Mouse (Mus musculus): ENCODE measurements around the gene Klrk1. TPM values are rescaled to one million over a fixed set of nuclear protein-coding genes. Genes with fewer than 3 reads are reported as not detected.

The Klrk1 gene
- polyA plus RNA-seq, 1 experiment = not detected

- no peaks in the 10 kb centered on the region for H3K4me1 ChIP-seq (ENCODE audit: control insufficient read depth, insufficient read depth, low read length)
- no peak overlapping the region for H3K4me3 ChIP-seq (ENCODE audit: insufficient read depth, low read depth, low read length)
- TF ChIP-seq POLR2A (IDR thresholded peaks at IDR 0.05; ENCODE audit: insufficient read depth, low read depth, low read length) (no peak), CTCF (IDR thresholded peaks at IDR 0.05; ENCODE audit: insufficient read depth, low read depth, low read length) (no peak)
- 59% methylated on average over 4 of the region's 4 CpGs for WGBS
- H3K27ac ChIP-seq (ENCODE audit: insufficient read depth, low read depth, low read length) = no peak overlapping the region
Measured at GRCm38 (mm10) chr6:129581274-129581673, 42.4 kb downstream of the Klrk1 start.

DNA sequence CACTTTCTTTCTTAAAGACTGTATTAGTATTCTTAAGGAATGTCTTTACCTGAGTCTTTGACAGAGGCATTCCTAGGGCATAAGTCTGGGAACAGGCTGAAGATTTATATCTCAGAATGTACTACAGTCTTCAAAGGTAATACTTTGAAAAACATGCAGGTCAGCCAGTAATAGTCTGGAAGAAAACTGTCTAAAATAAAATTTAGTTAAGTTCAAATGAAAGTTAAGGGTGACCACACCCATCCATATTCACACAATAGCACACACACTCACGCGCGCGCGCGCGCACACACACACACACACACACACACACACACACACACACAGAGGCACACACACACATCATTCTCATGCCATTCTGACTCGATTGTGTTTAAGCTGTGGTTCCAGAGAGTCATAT, 46.1 kb downstream of the Klrk1 start, which contains the start of gene Klre1:
TSS of gene Klre1 (plus strand) at position 301 of the 400 bp plus-strand sequence.
- Histone ChIP-seq H3K27ac (ENCODE audit: insufficient read depth, low read depth, low read length) (no peak within 1 kb of the TSS), H3K4me1 (ENCODE audit: control insufficient read depth, insufficient read depth, low read length) (no peaks in the 10 kb centered on the region), H3K4me3 (ENCODE audit: insufficient read depth, low read depth, low read length) (no peak within 1 kb of the TSS)
- 93% methylated on average over 8 of the region's 8 CpGs for WGBS
- TF ChIP-seq POLR2A (IDR thresholded peaks at IDR 0.05; ENCODE audit: insufficient read depth, low read depth, low read length) = no peak
- no peak for TF ChIP-seq CTCF (IDR thresholded peaks at IDR 0.05; ENCODE audit: insufficient read depth, low read depth, low read length)

DNA sequence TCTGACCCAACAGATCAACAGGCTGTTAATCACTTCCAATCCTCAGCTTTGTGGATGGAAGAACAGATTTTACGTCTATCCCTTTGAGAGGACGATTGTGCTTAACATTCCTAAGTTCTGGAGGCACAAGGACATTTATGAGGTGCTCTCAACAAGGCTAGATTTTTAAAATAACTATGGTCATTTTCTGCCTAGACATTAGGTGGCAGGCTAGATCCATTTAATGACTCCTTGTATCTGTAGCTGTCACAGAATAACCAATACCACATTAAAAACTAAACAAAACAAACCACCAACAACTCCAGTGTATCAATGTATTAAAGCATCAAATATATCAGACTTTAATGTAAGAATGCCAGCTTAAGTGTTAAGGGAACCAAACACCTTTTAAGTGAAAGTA, 48.3 kb downstream of the Klrk1 start:
- TF ChIP-seq CTCF (IDR thresholded peaks at IDR 0.05; ENCODE audit: insufficient read depth, low read depth, low read length) (no peak), POLR2A (IDR thresholded peaks at IDR 0.05; ENCODE audit: insufficient read depth, low read depth, low read length) (no peak)
- 54% methylated on average over 2 of the region's 2 CpGs for WGBS

GRCm38 (mm10) chr6:129565257-129565656, 58.4 kb downstream of the Klrk1 start:
- Histone ChIP-seq H3K27ac (ENCODE audit: insufficient read depth, low read depth, low read length) (no peak overlapping the region), H3K4me3 (ENCODE audit: insufficient read depth, low read depth, low read length) (no peak overlapping the region), H3K4me1 (ENCODE audit: control insufficient read depth, insufficient read depth, low read length) (no peaks in the 10 kb centered on the region)
- WGBS = 85% methylated on average over 2 of the region's 2 CpGs
- no peak for TF ChIP-seq POLR2A (IDR thresholded peaks at IDR 0.05; ENCODE audit: insufficient read depth, low read depth, low read length)

More for the DNA sequence above, 48.3 kb downstream of the Klrk1 start:
- Histone ChIP-seq H3K4me1 (ENCODE audit: control insufficient read depth, insufficient read depth, low read length) (no peaks in the 10 kb centered on the region), H3K27ac (ENCODE audit: insufficient read depth, low read depth, low read length) (no peak overlapping the region), H3K4me3 (ENCODE audit: insufficient read depth, low read depth, low read length) (no peak overlapping the region)

Other genes with a start within 250 kb of the Klrk1 start
- gene Clec12b, start 238.0 kb downstream of the Klrk1 start, polyA plus RNA-seq (2012; ENCODE audit: insufficient read depth, insufficient read length, low replicate concordance, missing spikeins) = not detected in 2 replicates
- gene Clec1b, start 226.6 kb downstream of the Klrk1 start, polyA plus RNA-seq (2012; ENCODE audit: insufficient read depth, insufficient read length, low replicate concordance, missing spikeins) = not detected in 2 replicates
- not detected in 2 replicates for gene Clec9a, start 215.0 kb downstream of the Klrk1 start, polyA plus RNA-seq (2012; ENCODE audit: insufficient read depth, insufficient read length, low replicate concordance, missing spikeins)
- gene Clec1a, start 171.9 kb downstream of the Klrk1 start, polyA plus RNA-seq (2012; ENCODE audit: insufficient read depth, insufficient read length, low replicate concordance, missing spikeins) = not detected in 2 replicates
- not detected in 2 replicates for gene Olr1, start 116.7 kb downstream of the Klrk1 start, polyA plus RNA-seq (2012; ENCODE audit: insufficient read depth, insufficient read length, low replicate concordance, missing spikeins)
- gene Tmem52b, start 111.3 kb downstream of the Klrk1 start, polyA plus RNA-seq (2012; ENCODE audit: insufficient read depth, insufficient read length, low replicate concordance, missing spikeins) = not detected in 2 replicates
- 169 TPM in 1 of 2 replicates, not detected in the other for gene Gabarapl1, start 90.7 kb downstream of the Klrk1 start, polyA plus RNA-seq (2012; ENCODE audit: insufficient read depth, insufficient read length, low replicate concordance, missing spikeins)
- gene Klre1, start 46.0 kb downstream of the Klrk1 start, polyA plus RNA-seq (2012; ENCODE audit: insufficient read depth, insufficient read length, low replicate concordance, missing spikeins) = not detected in 2 replicates
- gene Klrd1, start 32.1 kb downstream of the Klrk1 start, polyA plus RNA-seq (2012; ENCODE audit: insufficient read depth, insufficient read length, low replicate concordance, missing spikeins) = not detected in 2 replicates
- gene Klrc3, start 19.5 kb upstream of the Klrk1 start, polyA plus RNA-seq (2012; ENCODE audit: insufficient read depth, insufficient read length, low replicate concordance, missing spikeins) = not detected in 2 replicates
- gene Klrc2, start 36.8 kb upstream of the Klrk1 start, polyA plus RNA-seq (2012; ENCODE audit: insufficient read depth, insufficient read length, low replicate concordance, missing spikeins) = not detected in 2 replicates
- gene Klrc1, start 55.1 kb upstream of the Klrk1 start, polyA plus RNA-seq (2012; ENCODE audit: insufficient read depth, insufficient read length, low replicate concordance, missing spikeins) = not detected in 2 replicates
- not detected in 2 replicates for gene Klri1, start 93.3 kb upstream of the Klrk1 start, polyA plus RNA-seq (2012; ENCODE audit: insufficient read depth, insufficient read length, low replicate concordance, missing spikeins)
- gene Klri2, start 116.6 kb upstream of the Klrk1 start, polyA plus RNA-seq (2012; ENCODE audit: insufficient read depth, insufficient read length, low replicate concordance, missing spikeins) = not detected in 2 replicates
- not detected in 2 replicates for gene Gm156, start 160.4 kb upstream of the Klrk1 start, polyA plus RNA-seq (2012; ENCODE audit: insufficient read depth, insufficient read length, low replicate concordance, missing spikeins)
- not detected in 2 replicates for gene Gm17631, start 238.8 kb upstream of the Klrk1 start, polyA plus RNA-seq (2012; ENCODE audit: insufficient read depth, insufficient read length, low replicate concordance, missing spikeins)